Mouse (Mus musculus) granulocyte monocyte progenitor cell, adult 5-6 weeks (primary cell): ENCODE measurements around the gene 4930404N11Rik. TPM values are rescaled to one million over a fixed set of nuclear protein-coding genes. Genes with fewer than 3 reads are reported as not detected.
A peak's percentile ranks its signal among the peaks of the same experiment; 100 is the strongest.

Source experiments
- ATAC-seq: replicated peaks from 2 replicates; pipeline ENCODE4 v1.8.0; 2016; ENCODE audit warnings: mild to moderate bottlenecking, moderate TSS enrichment, inconsistent platforms; ENCODE audit not compliant: poor library complexity, severe bottlenecking
- total RNA-seq, 2 experiments: library from RNA; stranded (forward) in 1 of 2; stranded (reverse) in 1 of 2; fragments of 200-712, 200-1000 nt in 1 of 2; fragments of >200 nt in 1 of 2; fragmentation: Nextera tagmentation in 1 of 2; gene quantifications; 2 replicates each; pipeline ENCODE4 v1.2.3; 2014 to 2017

4930404N11Rik gene
- total RNA-seq, 2 experiments from 2014 or later: 0.10 TPM; not detected in 1

DNA sequence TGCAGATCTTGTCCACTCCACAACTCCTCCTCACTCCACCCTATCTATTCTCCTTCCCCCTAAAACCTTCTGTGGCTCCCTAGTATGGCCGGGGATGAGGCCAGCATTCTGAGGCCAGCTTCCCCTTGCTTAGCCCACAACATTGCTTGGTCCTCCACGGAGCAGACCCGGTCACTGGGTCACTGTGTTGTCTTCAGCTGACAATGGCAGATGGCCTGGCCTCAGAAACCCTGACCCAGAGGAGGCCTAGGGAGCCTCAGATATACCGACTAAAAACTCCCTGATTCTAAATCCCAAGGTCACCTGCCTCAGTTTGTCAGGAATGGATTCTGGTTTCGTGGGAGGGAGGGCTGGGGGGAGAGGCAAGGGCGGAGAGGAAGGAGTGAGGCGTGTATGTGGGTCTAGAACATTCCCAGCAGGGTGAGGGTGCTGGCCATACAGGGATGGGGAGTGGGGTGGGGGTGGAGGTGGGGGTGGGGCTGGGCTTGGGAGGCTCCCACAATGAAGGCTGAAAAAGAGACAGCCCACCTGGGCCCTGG is 36.7 kb upstream of the 4930404N11Rik start:
- no peak for ATAC-seq

DNA sequence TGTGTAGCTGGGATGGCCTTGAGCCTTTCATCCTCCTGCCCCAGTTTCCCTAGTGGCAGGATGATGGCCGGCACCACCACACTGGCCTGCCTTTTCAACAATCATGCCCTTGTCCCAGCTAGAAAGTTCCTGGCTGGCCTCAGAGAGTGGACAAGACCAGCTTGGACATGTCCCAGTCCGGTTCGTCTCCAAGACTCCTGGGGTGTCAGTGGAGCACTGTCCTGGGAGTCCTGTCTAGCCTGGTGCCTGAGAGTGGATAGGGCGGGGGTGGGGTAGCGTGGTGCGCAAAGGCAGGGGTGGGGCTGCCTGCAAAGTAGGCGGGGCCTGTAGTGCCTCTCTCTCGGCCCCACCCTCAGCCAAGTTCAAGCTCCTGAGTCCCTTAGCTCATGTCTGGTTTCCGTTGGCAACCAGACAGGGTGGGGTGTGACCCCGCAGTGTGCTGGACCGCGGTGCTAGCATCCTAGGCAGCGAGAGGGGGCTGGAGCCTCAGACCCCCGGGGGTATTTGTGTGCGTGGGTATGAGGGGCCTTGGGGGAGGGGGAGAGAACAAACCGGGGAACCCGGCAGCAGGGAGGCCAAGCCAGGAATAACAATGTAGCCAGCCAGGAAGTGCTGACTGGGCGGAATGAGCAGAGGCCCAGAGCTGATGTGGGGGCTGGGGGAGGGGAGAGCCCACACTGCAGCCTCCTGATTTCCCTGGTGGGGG is 36.1 kb upstream of the 4930404N11Rik start:
- ATAC-seq: no peak

DNA sequence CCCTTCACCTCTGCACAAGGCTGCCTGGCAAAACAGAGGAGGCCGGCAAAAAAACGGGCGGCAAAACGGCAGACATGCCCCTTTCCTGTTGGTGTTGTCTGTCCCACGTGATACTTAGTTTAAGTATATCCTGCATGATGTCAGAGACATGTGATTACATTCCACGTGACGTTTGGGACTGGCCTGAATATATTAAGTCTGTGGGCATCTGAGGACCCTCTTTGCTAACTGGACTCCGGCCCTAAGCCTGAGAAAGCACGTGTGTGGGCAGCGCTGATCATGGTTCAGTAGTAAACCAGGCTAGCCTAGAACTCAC is 35.5 kb upstream of the 4930404N11Rik start:
- ATAC-seq: no peak

DNA sequence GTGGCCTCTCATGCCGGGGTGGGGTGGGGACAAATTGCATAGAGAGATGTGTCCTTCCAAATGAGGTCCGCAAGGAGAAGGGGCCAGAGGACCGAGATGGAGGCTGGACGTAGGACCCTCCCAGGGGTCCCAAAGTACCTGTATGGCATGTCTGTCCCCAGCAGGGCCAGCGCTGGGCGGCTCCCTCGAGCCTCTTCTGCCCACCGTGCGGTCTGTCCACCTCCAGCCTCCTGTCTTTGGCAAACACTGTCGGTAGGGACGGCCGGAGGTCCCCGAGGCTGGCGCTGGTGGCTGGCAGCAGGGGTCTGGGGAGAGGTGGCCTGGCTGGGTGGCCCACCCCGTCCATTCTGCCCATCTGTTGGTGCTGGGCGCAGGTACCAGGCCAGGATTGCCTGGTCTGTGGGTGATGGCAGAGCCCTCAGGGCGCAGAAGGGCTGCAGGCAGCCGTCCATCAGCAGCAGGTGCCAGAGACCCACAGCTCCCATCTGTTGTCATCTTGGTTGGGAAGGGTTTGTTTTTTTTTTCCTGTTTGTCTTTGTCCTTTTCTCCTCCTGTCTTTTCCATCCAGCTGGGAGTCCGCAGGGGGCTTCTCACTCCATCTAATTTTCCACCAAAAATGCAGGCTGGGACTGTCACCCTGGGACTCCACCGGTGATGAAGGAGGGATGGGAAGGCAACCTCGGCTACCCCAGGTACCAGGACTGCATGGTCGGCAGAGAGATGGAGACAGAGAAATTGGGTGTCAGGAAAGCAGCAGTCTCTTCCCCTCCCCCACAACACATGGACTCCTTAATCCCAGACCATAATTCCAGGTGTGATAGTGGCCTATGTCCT is 35.0 kb upstream of the 4930404N11Rik start:
- no peak for ATAC-seq

DNA sequence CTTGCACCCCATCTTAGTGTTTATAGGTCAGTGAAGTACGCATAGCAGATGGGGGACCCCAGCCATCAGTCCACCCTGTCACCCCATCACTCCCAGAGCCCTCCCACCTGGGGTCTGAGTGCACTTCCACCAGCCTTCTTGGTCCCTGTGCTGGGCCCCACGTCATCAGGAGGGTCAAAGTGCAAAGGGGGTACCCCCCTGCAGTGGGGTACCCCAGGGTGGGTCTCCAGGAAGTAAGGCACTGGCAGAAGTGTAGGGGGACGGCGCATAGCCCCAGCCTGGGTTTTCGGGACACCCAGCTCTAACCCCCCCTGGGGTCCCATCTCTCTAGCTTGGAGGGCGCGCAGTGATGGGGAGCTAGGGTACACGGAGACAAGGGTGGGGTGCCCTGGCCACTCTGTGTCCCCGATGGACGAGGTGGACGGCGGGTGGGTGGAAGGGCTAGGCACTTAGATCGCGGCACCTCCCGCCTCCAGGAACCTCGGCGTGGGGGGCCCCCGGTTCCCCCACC is 34.2 kb upstream of the 4930404N11Rik start:
- ATAC-seq: no peak

DNA sequence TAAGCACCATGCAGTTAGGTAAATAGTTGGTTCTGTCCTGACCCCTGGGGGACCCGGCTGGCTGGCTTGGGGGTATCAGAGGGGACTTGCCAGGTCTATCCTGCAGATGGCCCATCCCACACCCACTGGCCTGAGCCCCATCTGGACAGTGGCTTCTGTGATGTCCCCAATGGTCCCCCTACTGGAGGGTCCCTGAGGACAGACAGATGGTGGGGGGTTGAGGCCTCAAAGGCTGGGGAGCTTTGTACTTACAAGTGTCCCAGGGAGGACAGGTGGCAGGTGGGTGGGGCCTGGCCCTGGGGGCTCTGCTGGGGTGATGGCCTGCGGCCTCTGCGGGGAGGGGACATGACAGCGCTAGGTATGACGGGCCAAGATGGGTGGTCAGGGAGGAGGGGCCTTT is 33.7 kb upstream of the 4930404N11Rik start:
- ATAC-seq: no peak

DNA sequence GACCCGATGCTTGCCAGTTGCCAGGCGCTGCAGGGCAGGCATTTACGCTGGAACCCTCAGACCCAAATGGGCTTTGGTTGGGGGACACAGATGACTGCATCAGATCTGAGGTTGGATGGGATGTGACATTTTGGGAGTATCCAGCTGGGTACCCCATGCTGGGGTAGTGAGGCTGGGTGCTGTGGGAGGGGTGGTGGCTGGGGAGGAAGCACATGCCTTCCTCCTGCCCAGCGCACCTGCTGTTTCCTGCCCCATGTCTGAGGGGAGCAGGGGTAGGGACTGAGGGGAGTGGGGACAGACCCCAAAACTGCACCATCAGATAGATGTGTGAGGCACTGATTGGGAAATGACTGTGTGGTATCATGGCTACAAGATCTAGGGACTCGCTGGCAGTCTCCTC is 31.1 kb upstream of the 4930404N11Rik start:
- no peak for ATAC-seq

DNA sequence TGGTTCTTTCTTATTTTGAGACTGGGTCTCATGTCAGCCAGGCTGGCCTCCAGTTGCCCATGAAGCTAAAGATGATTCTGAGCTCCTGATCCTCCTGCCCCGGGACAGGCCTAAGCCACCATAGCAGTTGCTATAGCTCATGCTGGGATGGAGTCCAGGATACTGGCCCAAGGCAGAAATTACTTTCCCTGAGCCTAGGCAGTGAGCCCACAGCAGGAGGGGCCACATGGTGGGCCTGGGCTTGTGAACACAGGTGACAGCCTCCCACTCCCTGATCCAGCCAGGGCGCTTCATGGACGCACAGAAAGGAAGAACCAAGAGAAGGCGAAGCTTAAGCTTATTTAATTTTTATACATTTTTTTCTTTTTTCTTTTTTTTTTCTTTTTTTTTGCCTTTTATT is 30.2 kb upstream of the 4930404N11Rik start:
- no peak for ATAC-seq

DNA sequence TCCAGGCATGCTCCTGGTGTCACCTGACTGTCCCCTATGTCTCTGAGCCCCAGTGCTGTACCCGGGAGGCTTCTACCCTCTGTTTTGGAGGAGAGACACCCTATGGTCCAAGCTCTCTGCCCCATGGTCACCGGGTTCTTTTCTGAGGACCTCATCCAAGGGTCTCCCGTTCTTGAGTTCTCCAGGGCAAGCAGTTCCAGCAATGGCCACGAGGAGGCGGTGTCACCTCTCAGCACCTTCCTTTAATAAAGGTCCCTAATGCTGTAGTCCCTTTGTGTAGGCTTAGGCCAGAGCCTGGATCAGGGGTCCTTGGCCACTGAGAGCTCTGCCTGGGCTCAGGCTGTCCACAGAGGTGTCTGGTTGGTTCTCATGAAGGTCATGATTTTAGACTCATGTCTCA is 29.5 kb upstream of the 4930404N11Rik start:
- peak; percentile 60 for ATAC-seq

DNA sequence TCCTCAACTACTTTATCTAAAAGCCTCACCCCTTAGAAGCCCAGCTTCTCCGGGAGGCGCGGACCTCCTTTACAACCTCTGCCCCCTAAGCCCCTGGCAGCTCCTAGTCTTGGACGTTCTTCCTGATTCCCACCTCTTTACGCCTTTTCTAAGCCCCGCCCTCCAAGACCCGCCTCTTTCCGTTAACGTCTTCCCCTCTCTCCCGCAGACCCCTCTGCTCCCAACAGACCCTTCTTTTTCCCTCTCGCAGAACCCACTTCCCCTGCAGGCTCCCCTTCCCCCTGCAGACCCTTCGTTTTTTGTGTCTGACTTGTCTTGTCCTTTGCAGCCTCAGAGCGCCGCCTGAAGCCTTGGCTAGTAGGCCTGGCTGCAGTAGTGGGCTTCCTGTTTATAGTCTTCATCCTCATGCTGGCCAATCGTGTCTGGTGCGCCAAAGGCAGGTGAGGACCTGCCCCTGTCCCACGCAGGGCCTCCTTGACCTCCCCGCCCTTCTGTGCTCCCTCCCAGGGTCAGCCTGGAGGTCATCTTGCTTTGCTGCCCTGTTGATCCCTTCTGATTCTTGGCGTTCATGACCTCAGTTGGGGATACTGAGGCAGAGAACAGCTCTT is 27.9 kb upstream of the 4930404N11Rik start:
- ATAC-seq: peak; percentile 50

DNA sequence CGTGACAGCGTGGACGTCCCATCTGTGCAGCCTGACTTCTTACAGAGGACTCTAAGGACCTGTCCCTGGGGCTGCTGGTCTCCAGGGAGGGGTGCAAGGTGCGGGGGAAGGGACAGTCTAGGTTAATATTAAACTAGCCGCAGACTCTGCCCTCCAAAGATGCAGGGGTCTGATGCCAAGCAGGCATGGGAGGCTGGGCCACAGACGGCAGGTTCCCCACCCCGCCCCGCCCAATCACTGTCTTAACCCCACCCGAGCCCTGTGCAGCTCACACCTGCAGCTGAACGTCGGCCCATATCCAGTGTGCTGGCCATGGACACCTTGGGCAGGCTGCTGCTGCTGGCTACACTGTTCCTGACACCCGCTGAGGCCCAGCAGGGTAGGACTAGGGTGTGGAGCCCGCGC is 27.2 kb upstream of the 4930404N11Rik start, which contains the start of gene Smim24:
Smim24 (plus strand) TSS at position 271 of the 405 bp plus-strand sequence.
- ATAC-seq: no peak

DNA sequence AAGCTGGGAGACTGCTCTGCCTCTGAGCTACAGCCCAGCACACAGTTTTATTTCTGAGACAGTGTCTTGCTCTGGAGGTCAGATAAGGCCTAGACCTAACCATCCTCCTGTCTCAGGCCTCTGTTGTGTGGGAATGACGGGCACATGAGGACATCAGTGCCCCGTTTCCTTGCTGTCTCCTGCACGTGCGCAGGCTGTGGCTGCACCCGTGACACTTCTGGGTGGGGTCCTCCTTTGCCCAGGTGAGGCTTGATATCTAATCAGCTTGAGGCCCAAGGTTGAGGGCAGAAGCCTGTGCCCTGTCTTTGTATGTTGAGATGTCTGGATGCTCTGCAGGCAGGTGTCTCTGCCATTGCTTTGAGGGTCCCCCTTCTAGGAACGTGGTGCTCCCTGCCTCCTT is 26.7 kb upstream of the 4930404N11Rik start:
- no peak for ATAC-seq

DNA sequence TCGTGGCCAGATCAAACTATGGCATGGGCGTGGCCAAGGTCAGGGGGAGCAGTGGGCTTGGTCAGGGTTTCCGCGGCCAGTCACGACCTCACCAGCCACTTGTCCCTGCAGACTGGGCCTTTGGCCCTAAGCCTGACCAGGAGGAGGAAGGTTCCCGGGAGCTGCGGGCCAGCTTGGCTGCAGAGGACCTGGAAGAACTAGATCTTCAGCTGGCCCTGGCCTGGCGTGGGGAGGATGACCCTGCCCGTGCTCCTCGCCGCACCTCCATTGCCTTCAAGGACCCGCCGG is 25.0 kb upstream of the 4930404N11Rik start:
- no peak for ATAC-seq

DNA sequence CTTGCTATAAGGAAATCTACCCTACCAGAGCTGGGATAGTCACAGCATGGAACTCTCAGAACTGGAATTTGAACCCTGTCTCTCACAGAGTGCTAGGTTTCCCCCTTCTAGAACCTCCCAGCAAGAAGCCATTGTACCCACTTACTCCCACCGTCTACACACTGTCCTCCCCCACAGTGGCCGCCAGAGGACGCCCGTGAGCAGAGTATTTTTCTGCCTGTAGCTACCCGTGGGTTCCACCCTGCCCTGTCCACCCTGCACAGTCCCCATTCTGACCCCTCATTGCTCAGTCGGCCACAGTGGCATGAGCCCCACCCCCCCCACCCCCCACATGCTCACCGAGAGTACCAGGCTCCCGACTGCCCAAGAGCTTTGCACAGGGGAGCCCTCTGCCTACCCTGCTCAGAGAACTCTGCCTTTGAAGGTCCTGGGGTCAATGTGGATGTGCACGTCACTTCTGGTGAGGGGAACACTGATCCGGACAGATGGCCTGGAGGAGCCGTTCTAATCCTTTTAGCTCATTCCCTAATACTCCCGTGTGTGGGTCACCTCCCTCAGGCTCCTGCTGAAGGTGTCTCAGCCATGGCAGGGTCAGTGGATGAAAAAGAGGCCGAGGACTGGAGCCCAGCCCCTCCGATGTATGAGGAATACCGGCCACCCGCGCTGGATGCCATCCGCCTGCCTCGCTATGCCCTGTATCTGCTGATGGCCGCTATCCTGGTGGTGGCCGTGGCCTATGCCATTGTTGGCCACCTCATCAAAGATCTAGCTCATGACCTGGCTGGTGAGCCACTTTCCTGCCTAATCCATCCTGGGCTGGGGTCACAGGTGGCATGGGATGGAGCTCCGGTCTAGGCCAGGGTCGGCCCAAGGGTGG is 24.4 kb upstream of the 4930404N11Rik start:
- peak; percentile 68 for ATAC-seq

DNA sequence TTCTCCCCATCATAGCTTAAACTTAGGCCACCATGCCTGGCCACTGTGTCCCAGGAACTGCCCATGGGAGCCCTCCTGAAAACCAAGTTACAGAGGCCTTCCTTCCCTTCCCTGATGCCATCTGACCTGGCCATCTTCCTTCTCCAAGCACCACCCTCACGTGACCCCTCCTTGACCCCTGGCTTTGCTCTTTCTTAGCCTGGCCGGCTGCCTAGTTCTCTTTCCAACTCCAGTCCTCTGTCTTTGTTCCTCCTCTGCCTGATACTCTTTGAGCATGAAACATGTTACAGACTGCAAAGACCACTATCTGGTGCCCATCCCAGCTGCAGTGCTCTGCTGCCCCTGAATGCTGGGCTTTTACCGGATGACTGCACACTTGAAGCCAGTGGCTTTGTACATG is 23.8 kb upstream of the 4930404N11Rik start:
- ATAC-seq: no peak

DNA sequence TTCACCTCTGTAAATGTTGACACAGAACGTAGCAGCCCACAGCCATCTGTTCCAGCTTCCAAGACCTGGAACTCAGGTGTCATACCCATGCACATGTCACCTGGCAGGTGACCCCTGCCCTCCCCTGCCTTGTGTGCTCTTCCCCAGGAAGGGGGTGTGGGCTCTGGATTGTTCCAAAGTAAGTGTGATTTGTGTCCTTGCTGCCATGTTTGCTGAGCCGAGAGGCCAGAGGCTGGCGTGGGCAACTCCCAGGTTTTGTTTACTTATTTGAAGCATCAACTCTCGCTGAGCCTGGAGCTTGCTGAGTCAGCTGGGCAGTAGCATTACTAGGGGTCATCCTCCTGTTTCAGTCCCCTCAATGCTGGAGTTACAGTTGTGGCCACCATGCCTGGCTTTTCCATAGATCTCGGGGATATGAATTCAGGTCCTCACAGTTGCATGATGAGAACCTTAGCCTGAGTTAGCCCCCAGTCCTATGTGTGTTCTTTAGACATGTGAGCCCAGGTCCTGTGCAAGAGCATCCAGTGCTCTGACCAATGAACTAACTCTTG is 23.0 kb upstream of the 4930404N11Rik start, which contains the start of gene Gm48552:
Gm48552 (plus strand) TSS at position 501 of the 551 bp plus-strand sequence.
- ATAC-seq: no peak

DNA sequence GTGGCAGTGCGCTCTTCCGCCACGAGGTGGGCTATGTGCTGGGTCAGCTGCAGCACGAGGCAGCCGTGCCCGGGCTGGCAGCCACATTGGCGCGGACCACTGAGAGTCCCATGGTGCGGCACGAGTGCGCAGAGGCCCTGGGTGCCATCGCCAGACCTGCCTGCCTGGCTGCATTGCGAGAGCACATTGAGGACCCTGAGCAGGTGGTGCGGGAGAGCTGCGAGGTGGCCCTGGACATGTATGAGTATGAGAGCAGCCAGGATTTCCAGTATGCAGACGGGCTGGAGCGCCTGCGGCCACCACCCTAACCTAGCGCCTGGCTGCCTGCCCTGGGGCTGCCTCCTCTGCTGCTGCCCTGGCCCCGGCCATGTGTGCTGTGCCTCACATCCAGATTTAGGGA is 22.1 kb upstream of the 4930404N11Rik start:
- ATAC-seq: no peak

DNA sequence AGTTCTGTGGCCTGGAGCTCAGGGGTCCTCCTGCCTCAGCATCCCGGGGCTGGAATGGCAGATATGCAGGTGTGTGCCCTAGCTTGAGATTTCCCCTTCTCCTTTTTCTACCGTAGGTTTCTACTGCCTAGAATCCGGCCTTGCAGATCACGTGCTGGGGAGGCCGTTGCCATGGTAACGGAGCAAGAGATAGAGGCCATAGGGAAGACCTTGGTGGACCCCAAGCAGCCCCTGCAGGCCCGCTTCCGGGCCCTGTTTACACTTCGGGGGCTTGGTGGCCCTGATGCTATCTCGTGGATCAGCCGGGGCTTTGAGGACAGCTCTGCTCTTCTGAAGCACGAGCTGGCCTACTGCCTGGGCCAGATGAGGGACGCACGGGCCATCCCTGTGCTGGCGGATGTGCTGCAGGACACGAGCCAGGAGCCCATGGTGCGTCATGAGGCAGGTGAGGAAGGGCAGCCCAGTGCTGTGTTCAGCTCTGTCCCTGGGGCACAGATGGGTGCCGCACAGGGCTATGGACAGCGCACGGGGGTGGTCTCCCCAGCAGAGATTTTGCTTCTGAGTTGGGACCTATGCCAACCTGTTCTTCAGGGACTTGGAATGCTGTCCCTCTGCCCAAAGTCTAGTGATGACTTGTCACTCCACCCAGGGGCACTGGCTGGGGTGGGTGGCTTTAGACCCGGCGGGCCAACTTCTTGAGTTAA is 20.1 kb upstream of the 4930404N11Rik start:
- no peak for ATAC-seq

DNA sequence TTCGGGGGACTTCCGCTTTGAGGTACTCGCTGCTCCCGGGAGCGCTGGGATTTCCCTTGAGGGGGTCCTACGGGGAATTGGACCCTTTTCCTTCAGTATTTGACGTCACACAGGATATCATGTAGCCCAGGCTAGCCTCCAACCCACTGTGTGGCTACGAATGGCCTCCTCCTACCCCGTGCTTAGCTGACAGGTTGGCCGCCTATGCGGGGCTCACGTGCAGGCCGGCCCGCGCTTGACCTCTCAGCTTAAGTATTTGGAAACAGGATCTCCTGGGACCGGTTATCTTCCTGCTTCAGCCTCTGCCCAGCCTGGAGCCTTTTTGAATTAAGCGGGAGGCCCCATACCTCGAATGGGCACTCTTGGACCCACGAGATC is 19.0 kb upstream of the 4930404N11Rik start:
- ATAC-seq: peak; percentile 21
